Mouse (Mus musculus) heart, embryonic 12.5 days (tissue): ENCODE results near the gene Zic5. TPM values are rescaled to one million over a fixed set of nuclear protein-coding genes. Genes with fewer than 3 reads are reported as not detected.
"Not testable (repeated sequence)": the region's sequence is repeated elsewhere in the genome, so short reads cannot be mapped to it uniquely, and the experiment has no call there.

Source experiments
- ATAC-seq: fragments of 200-750 bp; cut with Nextera tagmentation; 2 replicates; pipeline ENCODE4 v1.8.0; 2017; ENCODE audit warnings: moderate TSS enrichment, moderate library complexity; ENCODE audit not compliant: insufficient number of reproducible peaks, low FRiP score
- H3K27ac ChIP-seq: fragments of 300-500 bp; sonication (generic); 2 replicates; pipeline ENCODE4 v1.5.1; 2016; ENCODE audit warnings: mild to moderate bottlenecking, moderate library complexity; ENCODE audit not compliant: poor library complexity, severe bottlenecking
- H3K27me3 ChIP-seq: fragments of 300-500 bp; sonication (generic); replicated peaks from 2 replicates; pipeline ENCODE4 v1.6.1; 2016; ENCODE audit warnings: mild to moderate bottlenecking, moderate library complexity
- H3K36me3 ChIP-seq: fragments of 300-500 bp; sonication (generic); 2 replicates; pipeline ENCODE4 v1.6.1; 2016; ENCODE audit warnings: mild to moderate bottlenecking, moderate library complexity
- H3K4me1 ChIP-seq: fragments of 300-500 bp; sonication (generic); replicated peaks from 2 replicates; pipeline ENCODE4 v1.6.1; 2016; ENCODE audit warnings: mild to moderate bottlenecking
- H3K4me2 ChIP-seq: fragments of 300-500 bp; sonication (generic); 2 replicates; pipeline ENCODE4 v1.6.1; 2016; ENCODE audit warnings: mild to moderate bottlenecking, moderate library complexity
- H3K4me3 ChIP-seq: fragments of 300-500 bp; sonication (generic); 2 replicates; pipeline ENCODE4 v1.5.1; 2016; ENCODE audit warnings: mild to moderate bottlenecking
- H3K9ac ChIP-seq: fragments of 300-500 bp; sonication (generic); 2 replicates; pipeline ENCODE4 v1.6.1; 2016; ENCODE audit warnings: mild to moderate bottlenecking, moderate library complexity
- H3K9me3 ChIP-seq: fragments of 300-500 bp; sonication (generic); replicated peaks from 2 replicates; pipeline ENCODE4 v1.6.1; 2016; ENCODE audit warnings: mild to moderate bottlenecking, moderate library complexity
- WGBS: fragments of 180-500 bp; shearing (Covaris S2); methylation state at CpG from one replicate; pipeline ENCODE4 v1.1.7; 2016; 5-methylcytosine and 5-hydroxymethylcytosine counted together
- polyA plus RNA-seq: library from polyadenylated mRNA; unstranded; fragments of >200 nt; fragmentation: Nextera tagmentation; extraction: Ambion mirVana; gene quantifications from 2 replicates; pipeline ENCODE4 v1.2.1, GENCODE M21; 2016

Gene Zic5
- polyA plus RNA-seq, 1 experiment from 2014 or later: 0.04 TPM

- Histone ChIP-seq H3K4me3 (no peak overlapping the region), H3K9ac (no peak overlapping the region), H3K9me3 (no peaks in the 10 kb centered on the region), H3K36me3 (no peaks in the 10 kb centered on the region), H3K27me3 (peaks cover 84% of the 10 kb centered on the region), H3K27ac (no peak overlapping the region), H3K4me2 (no peak overlapping the region), H3K4me1 (peaks cover 27% of the 10 kb centered on the region)
- ATAC-seq: no peak
- WGBS: under 1% methylated on average over 13 of the region's 13 CpGs
Observed at GRCm38 (mm10) chr14:122472161-122472560, 6.7 kb upstream of the Zic5 start.

DNA sequence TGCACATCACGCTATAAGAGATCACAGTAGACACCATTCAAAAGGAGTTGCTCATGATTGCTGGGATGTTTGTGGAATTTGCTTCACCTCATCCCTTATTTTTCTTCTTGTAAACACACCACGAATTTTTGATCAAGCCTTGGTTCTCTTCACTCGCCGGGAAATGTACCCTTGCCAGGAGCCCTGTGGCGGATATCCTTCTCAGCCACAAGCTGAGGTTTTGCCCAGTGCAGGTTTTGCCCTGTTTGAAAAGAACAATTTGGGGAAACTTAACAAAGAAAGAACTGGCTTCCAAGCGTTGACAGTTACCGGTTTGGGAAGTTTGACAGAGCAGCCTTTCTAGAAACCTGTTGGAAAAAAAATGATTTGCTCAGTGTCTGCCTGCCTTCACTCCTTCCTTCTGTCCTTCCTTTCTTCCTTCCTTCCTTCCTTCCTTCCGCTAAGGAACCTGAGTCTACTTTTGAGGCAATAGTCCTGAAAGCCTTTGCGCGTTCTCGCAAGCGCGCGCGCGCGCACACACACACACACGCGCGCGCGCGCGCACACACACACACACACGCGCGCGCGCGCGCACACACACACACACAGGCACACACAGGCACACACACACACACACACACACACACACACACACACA lies 6.1 kb upstream of the Zic5 start:
- H3K27me3 ChIP-seq: peaks cover 86% of the 10 kb centered on the region
- no peak overlapping the region for H3K27ac ChIP-seq
- H3K4me3 ChIP-seq: no peak overlapping the region
- no peaks in the 10 kb centered on the region for H3K36me3 ChIP-seq
- 13% methylated on average over 25 of the region's 31 CpGs for WGBS
- H3K9me3 ChIP-seq: no peaks in the 10 kb centered on the region
- ATAC-seq: no peak
- no peak overlapping the region for H3K4me2 ChIP-seq
- H3K9ac ChIP-seq: no peak overlapping the region
- H3K4me1 ChIP-seq: peaks cover 27% of the 10 kb centered on the region

GRCm38 (mm10) chr14:122468971-122469755 lies 3.7 kb upstream of the Zic5 start:
- no peak overlapping the region for H3K9ac ChIP-seq

DNA sequence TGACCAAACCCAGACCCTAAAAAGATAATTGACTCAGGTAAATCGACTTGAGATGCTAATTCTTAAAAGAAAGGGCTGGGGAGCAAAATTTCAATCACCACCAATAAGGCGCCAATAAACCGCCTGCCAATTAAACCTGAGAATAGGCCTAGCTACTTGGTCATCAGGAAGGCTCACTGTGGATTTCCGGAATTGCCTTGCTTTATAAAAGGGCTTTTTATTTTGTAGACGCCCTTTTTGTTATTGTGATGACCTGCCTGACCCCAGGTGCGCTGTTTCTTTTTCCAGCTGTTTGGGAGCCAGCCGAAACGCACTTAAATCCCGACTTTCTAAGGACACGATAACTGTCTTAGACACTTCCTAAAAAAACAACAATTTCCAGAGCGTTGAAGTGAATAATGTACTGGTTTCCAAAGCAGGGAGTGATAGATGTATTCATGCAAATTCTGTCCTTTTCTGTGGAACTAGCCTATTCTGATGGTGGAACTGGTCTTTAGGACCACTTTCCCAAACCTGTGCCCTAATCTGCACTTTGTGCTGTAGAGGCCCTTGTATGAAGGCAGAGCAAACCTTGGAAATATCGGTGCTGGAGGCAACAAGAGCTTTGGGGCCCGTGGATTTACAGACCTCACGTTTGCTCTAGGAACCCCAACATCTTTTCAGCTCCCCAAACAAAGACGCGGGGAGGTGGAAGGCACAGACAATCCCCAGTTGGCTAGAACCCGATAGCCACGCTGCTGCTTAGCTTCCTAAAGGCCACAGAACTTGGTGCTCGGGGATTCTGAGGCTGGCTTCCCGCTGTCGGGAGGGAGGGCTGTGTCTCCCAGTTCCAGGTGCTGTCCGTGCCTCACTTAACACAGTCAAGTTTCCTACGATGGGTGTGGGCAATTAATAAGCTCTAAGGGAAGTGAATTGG lies 2.7 kb upstream of the Zic5 start:
- H3K9me3 ChIP-seq: no peaks in the 10 kb centered on the region
- no peak overlapping the region for H3K4me2 ChIP-seq
- peaks cover 85% of the 10 kb centered on the region for H3K27me3 ChIP-seq
- no peak overlapping the region for H3K4me3 ChIP-seq
- no peaks in the 10 kb centered on the region for H3K36me3 ChIP-seq
- ATAC-seq: no peak
- no peak overlapping the region for H3K27ac ChIP-seq
- H3K9ac ChIP-seq: no peak overlapping the region
- WGBS: 10% methylated on average over 23 of the region's 23 CpGs
- H3K4me1 ChIP-seq: peaks cover 19% of the 10 kb centered on the region

More at GRCm38 (mm10) chr14:122468971-122469755, 3.7 kb upstream of the Zic5 start:
- WGBS: 2% methylated on average over 28 of the region's 28 CpGs
- peaks cover 17% of the 10 kb centered on the region for H3K4me1 ChIP-seq
- H3K27me3 ChIP-seq: peaks cover 85% of the 10 kb centered on the region
- H3K36me3 ChIP-seq: no peaks in the 10 kb centered on the region
- no peak for ATAC-seq
- H3K4me2 ChIP-seq: no peak overlapping the region
- no peak overlapping the region for H3K4me3 ChIP-seq
- no peak overlapping the region for H3K27ac ChIP-seq
- no peaks in the 10 kb centered on the region for H3K9me3 ChIP-seq

DNA sequence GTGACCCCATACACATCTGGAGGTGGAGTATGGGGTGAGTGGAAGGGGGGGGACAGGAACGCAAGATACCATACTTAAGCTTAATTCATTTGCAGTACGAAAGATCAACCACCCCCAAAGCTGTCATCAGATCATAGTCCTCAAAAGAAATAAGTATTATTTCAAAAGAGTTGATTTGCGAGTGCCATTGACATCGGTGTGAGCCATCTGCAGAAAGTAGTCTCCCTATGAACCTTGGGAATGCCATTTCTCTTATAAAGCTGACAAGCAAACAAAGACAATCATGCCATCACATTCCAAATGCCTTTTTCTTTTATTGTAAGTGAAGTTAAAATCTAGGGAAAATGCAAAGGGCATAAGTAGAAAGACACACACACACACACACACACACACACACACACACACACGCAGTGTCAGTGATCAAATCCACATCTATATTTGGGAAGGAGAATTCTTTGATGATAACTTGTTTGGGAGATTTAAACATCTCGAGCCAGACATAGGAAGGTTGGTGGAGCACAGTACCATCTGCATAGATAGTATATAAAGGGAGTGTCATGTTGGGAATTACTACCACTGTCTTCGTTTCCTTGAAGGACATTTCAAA lies 1.4 kb upstream of the Zic5 start:
- H3K4me3 ChIP-seq: no peak overlapping the region
- no peaks in the 10 kb centered on the region for H3K9me3 ChIP-seq
- H3K4me2 ChIP-seq: no peak overlapping the region
- ATAC-seq: no peak
- WGBS: 60% methylated on average over 7 of the region's 7 CpGs
- no peak overlapping the region for H3K27ac ChIP-seq
- H3K4me1 ChIP-seq: peaks cover 19% of the 10 kb centered on the region
- peaks cover 87% of the 10 kb centered on the region for H3K27me3 ChIP-seq
- H3K36me3 ChIP-seq: no peaks in the 10 kb centered on the region
- no peak overlapping the region for H3K9ac ChIP-seq

DNA sequence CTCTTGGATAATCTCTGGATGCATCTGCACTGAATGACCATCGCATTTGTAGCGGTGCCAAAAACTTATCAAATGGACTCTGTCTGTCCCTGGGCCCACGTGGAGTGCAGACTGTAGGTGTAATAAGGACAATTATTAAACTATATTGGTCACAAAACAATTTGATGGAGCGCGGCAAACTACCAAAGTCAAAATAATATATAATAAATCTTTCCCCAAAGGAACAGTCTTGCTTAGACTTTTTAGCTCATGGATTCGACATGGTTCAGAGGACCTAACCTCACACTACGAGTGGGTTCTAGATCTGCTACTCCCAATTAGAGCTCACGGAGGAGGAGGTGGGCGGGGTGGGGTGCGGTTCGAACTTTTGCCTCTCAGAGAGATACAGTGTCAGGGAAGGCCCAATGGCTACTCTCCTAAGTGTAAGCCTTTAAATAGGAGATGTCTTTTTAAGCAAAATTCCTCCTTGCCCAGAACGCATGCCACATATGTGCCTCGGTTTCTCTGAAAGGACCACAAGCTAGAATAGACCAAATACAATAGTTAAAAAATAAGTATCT lies 534 bp upstream of the Zic5 start:
- peaks cover 19% of the 10 kb centered on the region for H3K4me1 ChIP-seq
- H3K27me3 ChIP-seq: peaks cover 86% of the 10 kb centered on the region
- no peaks in the 10 kb centered on the region for H3K9me3 ChIP-seq
- H3K4me2 ChIP-seq: peak overlapping the region; percentile 98
- 24% methylated on average over 13 of the region's 13 CpGs for WGBS
- H3K27ac ChIP-seq: no peak overlapping the region
- peak overlapping the region; percentile 64; the same call in 1 of the 2 replicates for H3K4me3 ChIP-seq
- no peaks in the 10 kb centered on the region for H3K36me3 ChIP-seq
- no peak for ATAC-seq
- H3K9ac ChIP-seq: no peak overlapping the region

DNA sequence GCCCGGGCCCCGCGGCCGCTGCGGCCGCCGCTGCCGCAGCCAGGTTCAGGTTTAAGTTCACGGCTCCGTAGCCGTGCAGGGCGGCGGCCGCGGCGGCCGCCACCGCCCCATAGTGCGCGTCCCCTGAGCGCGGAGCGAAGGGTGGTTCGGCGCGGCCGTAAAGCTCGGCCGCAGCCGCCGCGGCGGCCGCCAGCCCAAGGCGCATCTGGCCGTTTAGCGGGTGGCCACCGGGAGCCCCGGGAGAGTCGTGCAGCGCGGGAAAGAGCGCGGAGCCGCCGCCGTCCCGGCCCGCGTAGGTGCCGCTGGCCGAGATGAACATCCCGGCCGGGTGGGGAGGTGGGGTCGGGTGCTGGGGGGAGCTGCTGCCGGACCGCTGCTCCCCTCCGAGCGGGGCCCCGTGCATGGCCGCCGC lies 1.1 kb downstream of the Zic5 start:
- Histone ChIP-seq H3K36me3 (no peaks in the 10 kb centered on the region), H3K4me1 (peaks cover 19% of the 10 kb centered on the region), H3K4me2 (peak overlapping the region; percentile 98), H3K27me3 (peaks cover 91% of the 10 kb centered on the region), H3K9me3 (no peaks in the 10 kb centered on the region), H3K4me3 (peak overlapping the region; percentile 64), H3K27ac (no peak overlapping the region), H3K9ac (peak overlapping the region; percentile 3)
- under 1% methylated on average over 55 of the region's 62 CpGs for WGBS
- ATAC-seq: peak; percentile 35; the same call in 1 of the 2 replicates

- H3K4me3 ChIP-seq: peak overlapping the region; percentile 64
- H3K4me1 ChIP-seq: peaks cover 19% of the 10 kb centered on the region
- peak overlapping the region; percentile 98 for H3K4me2 ChIP-seq
- ATAC-seq: peak; percentile 58
- WGBS: under 1% methylated on average over 46 of the region's 58 CpGs
- H3K36me3 ChIP-seq, H3K27ac ChIP-seq, H3K9me3 ChIP-seq: not testable (repeated sequence)
- peak overlapping the region; percentile 3; the same call in 1 of the 2 replicates for H3K9ac ChIP-seq
- peaks cover 86% of the 10 kb centered on the region for H3K27me3 ChIP-seq
Observed at GRCm38 (mm10) chr14:122463734-122464341, 1.6 kb downstream of the Zic5 start.

GRCm38 (mm10) chr14:122463080-122463691 lies 2.3 kb downstream of the Zic5 start:
- Histone ChIP-seq H3K4me1 (peaks cover 19% of the 10 kb centered on the region), H3K9ac (no peak overlapping the region), H3K4me3 (peak overlapping the region; percentile 64), H3K36me3 (no peaks in the 10 kb centered on the region), H3K9me3 (no peaks in the 10 kb centered on the region), H3K27me3 (peaks cover 83% of the 10 kb centered on the region), H3K4me2 (peak overlapping the region; percentile 98), H3K27ac (no peak overlapping the region)
- 1% methylated on average over 39 of the region's 40 CpGs for WGBS
- ATAC-seq: 0 out of 2 replicates have a peak, but pooled peaks have one; percentile 9

- H3K4me3 ChIP-seq: no peak overlapping the region
Observed at GRCm38 (mm10) chr14:122462689-122463079, 2.8 kb downstream of the Zic5 start.

More at GRCm38 (mm10) chr14:122462689-122463079, 2.8 kb downstream of the Zic5 start:
- H3K27me3 ChIP-seq: peaks cover 78% of the 10 kb centered on the region
- no peak for ATAC-seq
- H3K4me1 ChIP-seq: peaks cover 19% of the 10 kb centered on the region
- no peak overlapping the region for H3K27ac ChIP-seq
- H3K9ac ChIP-seq: no peak overlapping the region
- no peaks in the 10 kb centered on the region for H3K9me3 ChIP-seq
- 24% methylated on average over 17 of the region's 17 CpGs for WGBS
- no peak overlapping the region for H3K4me2 ChIP-seq
- H3K36me3 ChIP-seq: no peaks in the 10 kb centered on the region
